Mouse (Mus musculus) cerebellum, adult 11-12 months (tissue): ENCODE measurements around the gene Vamp9.

Experiments
- DNase-seq: peaks from one replicate; pipeline ENCODE4 v3.0.0; 2022

Gene Vamp9

DNA sequence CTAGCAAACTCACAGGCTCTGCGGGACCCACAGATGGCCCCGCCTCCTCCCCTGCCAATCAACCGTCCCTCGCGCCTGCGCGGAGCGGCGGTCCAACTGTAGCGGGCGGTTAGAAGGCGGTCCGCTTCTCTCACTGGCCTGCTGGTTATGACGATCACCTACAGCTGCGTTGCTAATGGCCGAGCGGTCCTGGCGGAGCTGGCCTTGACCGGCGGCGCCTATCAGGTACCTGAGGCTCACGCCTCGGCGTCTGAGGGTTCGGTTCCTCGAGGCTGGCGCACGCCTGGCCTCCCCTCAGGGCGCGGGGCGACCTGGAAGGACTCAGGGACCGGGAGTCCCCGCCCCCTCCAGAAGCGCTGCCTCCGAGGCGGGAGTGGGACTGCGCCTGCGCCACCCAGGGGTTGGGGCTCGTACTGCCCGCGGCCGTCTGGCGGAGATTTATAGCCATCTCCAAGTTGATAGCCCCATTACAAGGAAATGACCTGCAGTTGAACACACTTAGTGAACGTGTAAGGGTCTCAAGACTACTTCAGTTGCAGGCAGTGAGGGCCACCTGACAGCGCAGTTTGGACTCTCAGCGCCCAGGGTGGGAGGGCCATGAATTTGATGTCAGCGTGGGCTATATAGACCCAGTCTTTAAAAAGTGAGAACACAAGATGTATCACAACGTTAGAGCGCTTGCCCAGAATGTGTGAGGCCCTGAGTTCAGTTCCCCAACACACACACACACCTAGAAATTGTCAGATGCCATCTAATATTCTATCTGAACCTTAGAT is at the start of gene Vamp9:
Gene Vamp9 (plus strand): TSS at position 74 of the 776 bp plus-strand sequence.
- DNase-seq = peak; percentile 95

DNA sequence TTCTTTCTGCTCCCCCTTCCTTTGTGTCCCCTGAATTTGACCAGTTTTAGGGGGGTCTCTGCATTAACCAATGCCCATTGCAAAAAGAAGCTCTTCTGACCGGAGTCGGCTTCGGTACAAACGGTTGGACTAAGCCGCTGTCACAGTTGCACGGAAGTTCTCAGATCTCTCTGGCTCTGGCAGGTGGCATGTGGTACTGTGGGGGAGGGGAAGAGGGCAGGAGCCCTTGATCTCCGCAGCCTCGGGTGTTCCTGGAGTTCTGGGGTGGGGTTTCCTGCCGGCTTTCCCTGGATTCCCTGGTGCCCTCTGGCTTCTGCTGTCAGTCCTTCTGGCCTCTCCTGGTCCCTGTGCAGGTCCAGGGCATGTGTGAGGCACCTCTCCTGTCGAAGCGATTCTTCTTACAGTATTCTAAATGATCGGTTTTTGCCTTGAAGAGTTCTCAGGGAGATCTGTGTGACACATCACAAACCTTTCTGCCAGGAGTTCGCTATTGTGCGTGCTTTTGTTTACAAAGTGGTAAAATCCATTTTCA is 48.9 kb upstream of the Vamp9 start:
- no peak for DNase-seq

DNA sequence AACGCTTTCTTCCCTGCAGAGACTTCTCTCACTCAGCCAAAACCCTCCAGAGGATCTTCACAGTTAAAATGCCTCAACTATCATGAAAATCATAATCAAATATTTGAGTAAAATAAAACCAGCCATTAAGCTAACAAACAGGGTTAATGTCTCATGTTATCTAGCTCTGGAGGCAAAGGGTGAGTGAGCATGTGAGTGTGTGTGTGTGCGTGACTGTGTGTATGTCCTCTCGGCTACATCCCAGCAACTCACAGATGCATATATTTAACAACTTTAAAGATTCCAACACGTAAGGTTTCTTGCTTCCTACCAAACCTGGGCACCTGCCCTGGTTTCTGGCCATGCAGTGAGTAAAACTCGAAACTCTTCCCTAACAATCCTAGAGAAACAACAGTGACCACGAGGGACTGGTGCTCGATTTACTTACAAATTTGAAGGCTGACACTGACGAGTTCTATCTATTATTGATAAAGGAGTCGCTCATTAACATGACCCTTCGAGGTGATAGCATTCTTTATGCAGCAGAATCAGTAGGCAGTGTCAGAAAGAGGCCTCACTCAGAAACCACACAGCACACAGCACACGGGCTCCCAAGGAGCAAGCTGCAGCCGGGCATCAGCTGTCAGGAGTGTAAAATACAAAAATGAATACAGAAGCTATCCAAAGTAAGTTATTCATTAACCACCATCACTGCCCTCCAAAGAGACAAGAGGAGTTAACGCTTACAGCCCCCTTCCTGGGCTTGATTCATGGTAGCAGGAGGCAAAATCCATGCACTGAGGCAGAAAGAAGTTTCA is 46.2 kb upstream of the Vamp9 start:
- no peak for DNase-seq

DNA sequence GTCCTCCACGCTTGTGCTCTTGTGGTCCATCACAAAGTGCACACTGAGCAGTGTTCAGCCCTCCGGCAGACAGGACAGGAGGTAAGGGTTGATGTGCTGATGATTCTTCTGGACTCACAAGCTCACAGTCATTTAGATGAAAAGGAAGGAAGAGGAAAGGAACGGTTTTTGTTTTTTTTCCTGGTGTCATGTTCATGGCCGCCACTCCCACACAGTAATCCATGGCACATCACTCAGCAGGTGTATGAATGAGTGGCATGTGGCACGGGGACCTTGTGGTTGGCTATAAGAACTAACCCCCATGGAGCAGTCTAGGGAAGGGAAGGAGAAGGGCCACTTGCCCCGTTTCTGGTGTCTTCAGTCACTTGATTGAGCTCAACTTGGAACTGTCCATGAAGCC is 44.2 kb upstream of the Vamp9 start:
- no peak for DNase-seq

DNA sequence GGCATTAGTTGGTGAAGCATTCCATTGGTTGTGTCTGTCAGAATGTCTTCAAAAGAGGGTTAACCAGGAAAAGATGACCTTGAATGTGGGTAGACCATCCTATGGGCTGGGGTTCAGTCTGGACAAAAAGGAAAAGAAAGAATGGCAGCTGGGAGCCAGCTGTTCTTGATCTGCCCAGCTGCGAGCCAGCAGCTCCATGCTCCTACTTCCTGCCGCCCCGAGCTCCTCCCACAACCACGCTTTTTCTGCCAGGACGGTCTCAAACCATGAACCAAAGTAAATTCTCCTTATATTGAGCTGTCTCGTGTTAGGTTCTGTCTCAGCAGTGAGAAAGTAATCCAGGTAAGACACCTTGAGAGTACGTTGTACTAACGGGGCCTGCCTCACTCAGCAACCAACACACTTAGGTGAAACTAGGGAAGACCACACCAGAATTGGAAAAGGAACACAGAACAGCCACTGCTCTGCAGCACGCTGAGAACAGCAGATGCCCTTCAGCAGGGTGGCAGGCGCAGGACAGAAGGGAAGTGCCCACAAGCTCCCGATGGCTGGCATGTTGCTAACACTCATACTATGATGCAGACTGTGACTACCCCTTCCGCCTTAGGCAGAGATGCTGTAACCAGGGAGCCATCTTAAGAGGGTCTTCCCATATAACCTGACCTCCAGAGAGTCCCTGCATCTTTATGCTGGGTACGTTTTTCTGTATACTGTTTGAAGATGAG is 42.2 kb upstream of the Vamp9 start:
- peak; percentile 28 for DNase-seq

DNA sequence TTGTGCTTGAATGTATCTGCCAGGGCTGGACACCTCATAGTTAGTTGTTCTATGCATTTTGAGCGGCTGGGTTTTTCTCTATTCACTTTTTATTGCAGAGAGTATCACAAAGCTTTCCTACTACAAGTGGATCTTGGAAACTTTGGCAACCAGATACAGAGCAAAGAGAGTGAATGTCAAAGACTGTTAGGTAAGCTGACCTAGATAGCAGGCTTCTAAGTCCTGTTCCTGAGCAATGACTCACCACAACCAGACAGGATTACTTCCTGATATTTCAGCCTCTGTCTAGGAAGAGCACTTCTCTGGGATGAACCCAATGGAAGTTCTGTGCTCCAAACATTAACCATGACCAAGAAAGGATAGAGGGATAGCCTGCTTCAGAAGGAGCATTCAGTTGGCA is 40.3 kb upstream of the Vamp9 start:
- no peak for DNase-seq

DNA sequence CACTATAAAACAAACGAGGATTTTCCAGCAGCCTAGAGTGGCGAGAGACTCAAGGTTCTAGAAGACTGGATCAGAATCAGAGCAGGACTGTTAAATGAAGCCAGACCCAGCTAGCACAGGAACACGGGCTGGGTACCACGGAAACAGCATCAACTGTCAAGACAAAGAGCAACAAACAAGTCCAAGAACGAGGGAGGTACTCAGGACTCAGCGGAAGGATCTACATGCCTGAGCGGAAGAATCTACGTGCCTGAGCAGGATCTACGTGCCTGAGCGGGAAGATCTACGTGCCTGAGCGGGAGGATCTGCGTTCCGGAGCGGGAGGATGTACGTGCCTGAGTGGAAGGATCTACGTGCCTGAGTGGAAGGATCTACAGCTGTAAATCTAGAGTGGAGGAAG is 37.8 kb upstream of the Vamp9 start:
- no peak for DNase-seq

DNA sequence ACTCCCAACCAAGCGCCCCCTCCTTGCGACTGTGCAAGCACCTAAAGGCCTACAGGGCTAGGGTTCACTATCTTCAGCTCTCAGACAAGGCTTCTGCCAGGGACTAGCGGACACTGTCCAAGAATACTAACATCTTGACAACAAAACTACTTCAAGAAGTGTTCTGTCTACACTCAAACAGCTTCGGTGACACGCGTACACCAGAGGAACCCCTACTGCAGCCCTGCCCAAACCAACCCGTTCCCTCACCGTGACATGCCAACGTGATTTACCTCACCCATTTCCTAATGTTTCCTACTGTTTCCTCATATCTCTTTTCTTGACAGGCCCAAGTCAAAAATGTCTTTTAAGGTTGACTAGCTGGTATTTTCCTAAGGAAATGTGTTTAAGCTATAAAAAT is 37.1 kb upstream of the Vamp9 start:
- DNase-seq = no peak

DNA sequence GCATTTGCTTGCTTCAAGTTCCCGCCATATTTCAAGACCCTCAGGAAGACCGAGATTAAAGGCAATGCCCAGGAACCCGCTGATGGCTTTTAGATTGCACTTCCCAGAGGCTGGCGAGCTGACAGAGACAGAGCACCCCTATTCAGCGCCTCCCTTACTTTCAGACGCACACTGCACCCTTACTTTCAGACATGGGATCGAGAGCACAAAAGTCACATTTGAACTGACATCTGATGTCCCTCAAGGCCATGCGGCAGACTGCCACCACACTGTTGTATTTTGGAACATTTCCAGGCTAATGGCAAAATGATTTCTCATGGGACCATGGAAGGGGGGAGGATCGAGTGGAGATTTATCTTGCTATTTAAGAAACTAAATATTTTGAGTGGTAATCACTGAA is 28.5 kb upstream of the Vamp9 start:
- DNase-seq = no peak

DNA sequence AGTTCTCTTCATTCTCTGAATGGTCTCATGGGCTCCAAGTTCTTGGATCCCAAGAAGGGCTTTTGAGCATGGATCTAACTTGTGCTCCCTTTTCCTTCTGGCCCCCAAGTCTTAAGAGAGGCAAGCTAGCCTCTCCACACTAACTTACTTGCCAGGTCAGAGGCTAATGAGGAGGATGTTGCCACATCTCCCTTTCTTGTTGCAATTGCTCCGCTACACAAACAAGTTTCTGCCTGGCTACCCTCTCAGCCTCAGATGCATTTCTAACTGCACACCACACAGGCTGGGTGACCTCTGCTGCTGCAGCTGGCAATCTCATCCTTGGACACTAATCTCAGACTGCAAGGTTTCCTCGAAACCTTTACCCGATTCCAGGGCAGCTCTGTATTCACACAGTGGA is 23.6 kb upstream of the Vamp9 start:
- DNase-seq = no peak

DNA sequence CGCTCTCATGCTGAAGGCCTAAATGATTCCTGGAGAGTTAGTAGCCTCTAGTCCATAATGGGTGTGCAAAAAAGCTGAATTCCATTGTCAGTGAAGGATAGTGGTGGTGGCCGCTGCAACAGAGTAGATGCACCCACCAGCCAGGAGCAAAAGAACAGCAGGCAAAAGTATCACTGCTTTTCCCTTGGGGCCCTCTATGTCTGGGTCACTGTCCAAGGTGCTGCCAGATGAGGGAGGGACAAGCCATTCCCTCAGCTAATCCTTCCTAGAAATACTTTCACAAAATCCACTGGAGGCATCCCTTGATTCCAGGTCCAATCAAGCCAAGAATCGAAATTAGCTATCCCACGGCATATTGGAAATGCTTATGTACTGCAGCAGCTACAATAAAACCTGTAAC is 22.0 kb upstream of the Vamp9 start:
- DNase-seq = no peak

DNA sequence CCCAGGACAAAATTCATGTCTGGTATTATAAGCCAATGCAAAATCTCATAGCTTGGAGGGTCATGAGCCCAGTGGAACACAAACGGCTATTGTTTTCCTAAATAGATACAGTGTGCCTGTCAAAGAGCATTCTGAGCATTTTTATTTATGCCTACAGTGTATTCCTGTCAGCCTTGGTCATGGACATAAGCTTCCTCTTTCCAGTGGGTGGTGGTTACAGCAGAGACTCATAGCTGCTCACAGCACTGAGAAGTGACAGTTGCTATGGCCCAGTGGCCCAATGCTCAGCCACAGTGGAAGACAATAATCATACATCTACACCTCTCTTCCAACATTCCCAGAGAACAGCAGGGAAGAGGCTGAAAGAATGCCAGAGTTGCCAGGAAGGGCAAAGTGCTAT is 18.9 kb upstream of the Vamp9 start:
- no peak for DNase-seq

DNA sequence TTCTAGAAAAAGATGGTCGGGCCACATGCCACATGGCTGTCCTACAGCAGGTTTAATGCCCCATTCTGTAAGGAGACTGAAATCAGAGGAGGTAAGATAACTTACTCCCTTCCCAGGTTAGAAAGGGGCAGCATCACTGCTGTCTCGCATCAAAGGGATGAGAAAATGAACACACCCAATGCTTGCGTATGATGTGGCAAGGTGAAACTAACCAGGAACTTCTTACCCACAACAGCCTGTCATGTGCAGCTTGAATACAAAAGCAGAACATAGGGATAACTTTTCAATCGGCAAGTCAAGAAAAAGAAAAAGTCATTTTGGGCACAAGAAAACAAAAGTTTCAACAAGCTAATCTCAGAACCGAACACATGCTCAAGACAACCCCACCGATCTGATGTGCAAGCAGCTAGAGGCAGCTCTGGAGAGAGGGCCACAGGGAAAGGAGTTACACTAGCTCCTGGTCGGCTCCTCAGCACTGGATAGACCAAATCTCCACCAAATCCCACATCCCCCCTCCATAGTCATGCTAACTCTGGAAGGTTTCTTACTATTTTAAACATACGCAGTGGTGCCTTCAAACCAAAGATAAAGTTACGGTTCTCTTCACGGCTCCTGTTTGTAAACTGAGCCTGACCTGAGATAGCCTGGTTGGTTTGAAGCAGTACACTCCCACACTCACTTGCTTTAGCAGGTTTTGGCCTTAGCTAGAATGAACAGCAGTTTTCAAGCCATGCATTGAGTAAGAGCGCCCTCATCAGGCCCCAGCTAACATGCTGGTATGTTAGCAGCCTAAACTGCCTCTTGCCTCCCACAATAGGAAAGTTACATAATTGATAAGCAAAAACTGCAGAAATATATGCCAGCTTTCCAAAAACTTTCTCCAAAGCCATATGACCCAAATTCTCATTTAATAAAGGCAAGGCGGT is 14.3 kb upstream of the Vamp9 start:
- peak; percentile 52 for DNase-seq

DNA sequence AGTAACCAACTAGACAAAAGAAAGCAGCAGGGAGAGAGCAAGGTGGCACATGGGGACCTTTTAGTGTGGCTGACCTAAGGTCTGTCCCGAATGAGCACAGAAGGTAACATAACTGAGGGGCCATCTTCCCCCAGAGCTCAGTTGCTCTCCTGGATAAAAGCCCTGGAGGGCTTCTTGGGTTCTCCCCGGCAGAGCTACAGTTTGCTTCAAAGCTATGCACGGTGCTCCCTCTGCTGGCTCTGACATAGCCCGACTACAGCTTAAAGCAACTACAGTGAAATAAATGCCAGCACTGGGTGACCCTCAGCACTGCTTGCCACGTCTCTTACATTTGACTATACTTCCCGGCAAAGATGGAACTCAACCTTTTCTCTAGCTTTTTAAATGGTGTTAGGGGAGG is 6.0 kb upstream of the Vamp9 start:
- peak; percentile 22 for DNase-seq

DNA sequence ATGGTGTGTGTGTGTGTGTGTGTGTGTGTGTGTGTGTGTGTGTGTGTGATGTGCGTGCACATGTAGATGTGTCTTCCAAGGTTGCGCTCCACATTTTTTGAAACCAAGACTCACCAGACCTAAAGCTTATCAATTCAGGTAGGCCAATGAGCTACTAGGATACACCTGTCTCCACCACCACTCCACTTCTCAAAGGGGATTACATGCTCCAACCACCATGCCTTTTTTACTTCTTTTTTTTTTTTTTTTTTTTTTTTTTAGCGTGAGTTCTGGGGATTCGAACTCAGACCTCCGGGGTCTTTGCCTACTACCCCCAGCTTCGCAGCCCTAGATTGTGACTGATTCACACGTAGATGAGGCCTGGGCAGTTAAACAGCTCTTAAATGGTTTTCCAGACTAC is 323 bp upstream of the Vamp9 start:
- peak; percentile 12 for DNase-seq

DNA sequence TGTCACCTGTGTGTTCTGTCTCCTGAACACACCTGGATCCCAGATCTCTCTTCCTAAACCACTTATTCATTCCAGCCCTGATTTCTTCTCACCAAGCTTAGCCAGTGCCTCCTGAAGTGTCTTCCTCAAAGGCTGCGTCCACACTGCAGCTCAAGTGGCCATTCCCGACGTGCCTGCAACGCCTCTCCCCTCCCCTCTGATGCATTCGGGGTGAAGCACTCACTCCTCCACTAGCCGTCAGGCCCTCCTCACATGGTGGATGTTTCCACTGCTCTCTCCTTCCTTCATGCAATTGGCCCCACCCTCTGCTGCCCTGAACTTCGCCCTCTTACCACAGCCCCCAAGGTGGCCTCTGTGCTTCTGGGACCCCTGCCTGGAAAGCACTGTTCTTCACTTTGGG is 9.4 kb downstream of the Vamp9 start:
- DNase-seq = no peak

DNA sequence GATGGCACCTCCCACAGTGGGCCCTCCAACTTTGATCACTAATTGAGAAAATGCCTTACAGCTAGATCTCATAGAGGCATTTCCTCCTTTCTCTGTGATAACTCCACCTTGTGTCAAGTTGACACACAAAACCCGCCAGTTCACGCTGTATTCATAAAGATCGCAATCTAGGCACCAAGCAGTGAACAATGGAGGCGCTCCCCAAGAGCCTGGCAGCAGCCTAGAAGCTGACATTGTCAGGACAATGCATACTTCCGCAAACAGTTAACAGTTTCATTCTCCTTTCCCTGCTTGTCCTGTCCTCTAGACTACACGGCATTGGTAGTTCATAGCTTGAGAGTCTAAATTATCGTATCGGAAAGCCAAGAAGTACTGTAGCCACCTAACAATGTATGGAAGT is 16.0 kb downstream of the Vamp9 start:
- DNase-seq = no peak

DNA sequence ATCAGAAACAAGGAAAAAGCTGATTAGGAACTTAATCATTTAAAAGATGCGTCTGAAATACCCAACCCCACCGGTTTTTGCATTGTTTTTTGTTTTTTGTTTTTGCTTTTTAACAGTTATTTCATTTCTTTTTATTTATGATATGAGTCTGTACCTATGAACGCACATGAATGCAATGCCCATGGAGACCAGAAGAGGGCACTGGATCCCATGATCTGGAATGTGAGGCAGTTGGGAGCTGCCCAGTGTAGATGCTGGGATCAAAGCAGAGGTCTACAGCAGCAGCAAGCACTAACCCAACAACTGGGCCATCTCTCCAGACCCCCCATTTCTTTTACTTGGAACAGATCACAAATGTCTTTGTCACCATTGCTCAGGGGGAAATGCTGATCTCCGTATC is 21.9 kb downstream of the Vamp9 start:
- no peak for DNase-seq

DNA sequence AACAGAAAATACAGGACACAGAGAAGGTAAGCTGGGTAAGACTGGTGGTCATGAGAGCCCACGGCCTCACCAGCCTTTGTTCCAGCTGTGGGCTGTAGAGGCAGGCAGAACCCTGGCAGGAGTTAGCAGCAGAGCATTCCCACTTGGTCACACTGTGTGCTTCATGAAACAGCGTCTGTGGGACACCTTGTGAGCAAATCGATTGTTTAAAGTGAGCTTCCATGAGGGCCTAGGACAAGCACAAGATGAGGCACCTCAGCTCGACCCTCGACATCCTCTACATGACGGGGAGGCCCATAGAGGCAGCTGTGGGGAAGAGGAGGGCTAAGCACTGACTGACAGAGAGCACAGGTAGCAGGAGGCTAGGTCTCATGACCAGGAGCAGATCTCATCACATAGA is 25.9 kb downstream of the Vamp9 start:
- no peak for DNase-seq

DNA sequence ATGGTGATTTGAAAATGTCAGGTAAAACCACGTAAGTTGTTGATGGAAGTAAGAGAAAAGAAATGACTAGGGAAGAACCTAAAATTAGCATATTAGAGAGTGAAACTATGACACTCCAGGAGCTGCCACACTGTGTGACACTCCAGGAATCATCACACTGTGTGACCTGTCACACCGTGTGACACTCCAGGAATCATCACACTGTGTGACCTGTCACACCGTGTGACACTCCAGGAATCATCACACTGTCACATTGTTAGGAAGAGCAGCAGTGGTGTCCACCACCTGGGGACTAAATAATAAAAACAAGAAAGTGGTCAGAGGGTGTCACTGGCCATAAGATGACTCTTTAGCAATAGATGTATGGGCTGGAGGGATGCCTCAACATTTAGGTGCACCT is 33.4 kb downstream of the Vamp9 start:
- DNase-seq = no peak

DNA sequence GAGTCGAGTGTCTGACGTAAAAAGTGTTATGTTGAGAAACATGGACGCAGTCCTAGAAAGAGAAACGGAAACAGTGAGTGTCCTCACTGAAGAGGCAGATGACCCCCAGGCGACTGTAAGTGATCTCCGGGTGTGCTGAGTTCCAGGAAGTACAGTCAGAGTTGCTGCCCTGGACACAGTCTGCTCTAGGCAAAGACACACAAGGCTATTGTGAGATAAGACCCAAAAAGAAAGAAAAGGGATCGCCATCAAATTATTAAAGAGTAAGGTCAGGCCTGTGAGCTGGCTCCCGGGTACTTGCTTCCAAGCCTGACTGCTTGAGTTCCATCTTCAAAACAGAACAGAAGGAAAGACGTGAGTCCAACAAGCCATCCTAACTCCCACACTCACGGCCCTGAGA is 35.2 kb downstream of the Vamp9 start:
- DNase-seq = no peak

DNA sequence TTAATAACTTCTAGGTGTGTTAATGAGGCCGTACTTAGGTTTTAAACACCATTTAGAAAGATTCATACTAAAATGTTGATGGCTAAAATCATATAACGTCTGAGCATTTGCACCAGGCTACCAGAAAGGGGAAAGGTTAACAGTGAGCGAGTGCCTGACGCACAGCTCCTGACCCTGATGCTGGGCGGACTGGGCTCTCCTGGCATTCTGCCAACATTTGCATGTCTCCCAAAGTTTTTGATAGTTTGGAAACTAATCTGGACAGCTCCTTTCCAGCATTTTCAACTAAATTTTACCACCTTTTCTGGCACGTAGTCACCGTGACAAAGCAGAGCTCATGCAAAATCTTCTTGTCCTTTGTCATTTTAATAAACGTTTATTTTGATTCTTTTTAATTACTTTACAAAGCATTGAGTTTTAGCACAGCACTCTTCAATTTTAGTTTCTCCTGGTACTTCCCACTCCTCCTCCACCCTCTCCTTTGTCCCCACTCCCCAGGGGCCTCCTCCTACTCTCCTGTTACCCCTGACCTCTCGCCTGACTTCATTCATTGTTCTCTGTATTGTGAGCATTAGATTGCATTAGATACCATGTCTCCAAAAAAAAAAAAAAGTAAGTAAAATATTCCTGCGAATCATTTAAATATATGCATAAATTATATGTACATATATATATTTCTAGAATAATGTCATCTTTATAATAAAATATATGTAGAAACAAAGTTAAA is 35.9 kb downstream of the Vamp9 start:
- no peak for DNase-seq
